Mouse (Mus musculus) heart, adult 2 months (tissue): ENCODE measurements at regions not wholly inside any gene's neighbourhood (a gene's known extent, or its start where the extent isn't known, plus 50 kb on each side); places are given as distances from the start of the nearest gene placed in this dataset.

Experiments used
- DNase-seq, 2 experiments: peaks; one replicate each; pipeline ENCODE4 v3.0.0; 2021
- H3K27ac ChIP-seq: fragments of 200-600 bp; 2 replicates; pipeline ENCODE4 v1.8.1; 2022
- H3K27me3 ChIP-seq: fragments of 200-500 bp; 2 replicates; pipeline ENCODE4 v1.6.1; 2012; ENCODE audit warnings: mild to moderate bottlenecking, low read length, inconsistent platforms, mixed read lengths; ENCODE audit not compliant: control insufficient read depth, insufficient read depth
- H3K36me3 ChIP-seq: fragments of 200-500 bp; 2 replicates; pipeline ENCODE4 v1.6.1; 2012; ENCODE audit warnings: low read length, inconsistent platforms; ENCODE audit not compliant: control insufficient read depth, insufficient read depth
- H3K4me1 ChIP-seq: fragments of 200-500 bp; 2 replicates; pipeline ENCODE4 v1.6.1; 2011; ENCODE audit warnings: low read length; ENCODE audit not compliant: control insufficient read depth, insufficient read depth
- H3K4me3 ChIP-seq: fragments of 200-600 bp; 2 replicates; pipeline ENCODE4 v1.8.1; 2022
- H3K79me2 ChIP-seq: fragments of 200-500 bp; replicated peaks from 2 replicates; pipeline ENCODE4 v1.6.1; 2012; ENCODE audit warnings: mild to moderate bottlenecking, inconsistent platforms, low read length, moderate library complexity, mixed read lengths; ENCODE audit not compliant: control insufficient read depth, insufficient read depth
- H3K9ac ChIP-seq: fragments of 200-500 bp; 2 replicates; pipeline ENCODE4 v1.6.1; 2012; ENCODE audit warnings: low read depth, mild to moderate bottlenecking, control low read depth, inconsistent platforms, low read length, mixed read lengths
- CTCF ChIP-seq: fragments of 200-600 bp; IDR thresholded peaks from 2 replicates; pipeline ENCODE4 v1.8.1; 2022; ENCODE audit warnings: antibody characterized with exemption, mild to moderate bottlenecking, moderate library complexity
- EP300 ChIP-seq: fragments of 200-500 bp; IDR thresholded peaks from 2 replicates; pipeline ENCODE4 v1.6.1; 2011; ENCODE audit warnings: low read depth, low read length, control low read depth; ENCODE audit not compliant: insufficient read depth
- POLR2A ChIP-seq: fragments of 200-500 bp; IDR thresholded peaks from 2 replicates; pipeline ENCODE4 v1.6.1; 2011; ENCODE audit warnings: mild to moderate bottlenecking, low read depth, low read length, control low read depth; ENCODE audit not compliant: insufficient read depth
- WGBS: fragments of 180-500 bp; shearing (Covaris S2); methylation state at CpG from one replicate; pipeline ENCODE4 v1.1.7; 2018; 5-methylcytosine and 5-hydroxymethylcytosine counted together
- intact Hi-C: fragments of 180-260 bp; cut with DNase I; formaldehyde crosslinking; loops from one replicate; pipeline ENCODE4 v1.15.1; 2025

DNA sequence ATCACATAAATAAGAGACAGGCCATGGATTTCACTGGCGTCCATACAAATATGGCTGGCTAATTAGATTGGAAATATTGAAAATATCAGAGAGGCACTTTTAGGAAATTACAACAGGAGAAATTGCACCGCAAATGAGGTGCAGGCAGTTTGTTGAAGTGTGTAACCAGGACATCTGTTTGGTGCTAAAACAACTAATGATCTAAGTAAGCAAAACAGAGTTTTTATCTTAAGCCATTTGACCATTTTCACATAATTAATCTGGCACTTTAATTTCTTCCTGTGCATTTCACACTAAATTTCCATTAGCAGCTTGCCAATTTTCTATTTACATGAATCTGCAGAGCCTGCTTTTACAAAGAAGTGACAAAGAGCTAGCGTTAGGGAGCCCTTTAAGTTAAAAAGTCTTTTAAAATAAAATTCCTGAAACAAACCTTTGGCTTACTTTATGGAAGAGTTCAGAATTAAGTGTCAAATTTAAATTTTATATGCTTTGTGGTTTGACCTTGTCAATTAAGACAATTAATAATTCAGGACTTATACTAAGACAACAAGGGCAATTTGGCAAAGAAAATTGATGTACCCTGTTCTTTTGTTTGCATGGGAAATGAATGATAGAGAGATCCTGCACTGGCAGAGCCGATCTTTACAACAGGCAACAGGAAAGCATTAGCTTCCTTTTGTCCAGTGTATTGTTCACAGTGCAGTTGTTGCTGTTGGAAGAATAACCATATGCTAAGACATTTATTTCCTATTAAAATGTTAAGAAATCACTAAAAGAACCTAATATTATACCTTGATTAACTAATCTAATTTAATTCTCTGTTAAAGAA is 211.4 kb downstream of the Slitrk6 start:
- Histone ChIP-seq H3K36me3 (no peaks in the 10 kb centered on the region), H3K79me2 (no peaks in the 10 kb centered on the region), H3K9ac (no peak overlapping the region), H3K27ac (no peak overlapping the region), H3K27me3 (no peaks in the 10 kb centered on the region), H3K4me3 (no peak overlapping the region), H3K4me1 (no peaks in the 10 kb centered on the region)
- TF ChIP-seq EP300, result no peak
- no peak for TF ChIP-seq POLR2A
- no peak for TF ChIP-seq CTCF
- 73% methylated on average over 4 of the region's 4 CpGs for WGBS
- intact Hi-C loops, result no loop called here
- DNase-seq, result no peak

DNA sequence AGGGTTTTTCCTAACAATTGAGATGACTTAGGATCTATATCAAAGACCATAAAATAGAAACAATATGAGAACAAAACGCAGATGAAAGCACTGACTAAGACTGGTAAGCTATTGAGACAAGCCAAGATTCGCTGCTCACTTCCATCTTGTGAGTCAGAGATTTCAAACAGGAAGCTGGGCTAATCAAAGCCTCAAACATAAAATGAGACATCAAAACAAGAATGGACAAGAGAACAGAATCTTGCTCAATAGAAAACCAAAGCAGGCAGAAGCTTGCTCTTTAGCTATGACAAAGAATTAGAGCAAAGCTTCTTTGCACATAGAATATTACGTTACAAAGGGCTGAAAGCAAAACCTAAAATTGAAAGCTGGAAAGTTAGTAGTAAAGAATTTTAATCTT is 227.6 kb downstream of the Slitrk6 start:
- no peak for DNase-seq
- H3K27me3 ChIP-seq, result no peaks in the 10 kb centered on the region
- H3K4me1 ChIP-seq, result no peaks in the 10 kb centered on the region
- no peak overlapping the region for H3K9ac ChIP-seq
- TF ChIP-seq POLR2A, result no peak
- no peak for TF ChIP-seq CTCF
- TF ChIP-seq EP300, result no peak
- H3K27ac ChIP-seq, result no peak overlapping the region
- WGBS, result 54% methylated on average over 3 of the region's 3 CpGs
- no peaks in the 10 kb centered on the region for H3K79me2 ChIP-seq
- no peaks in the 10 kb centered on the region for H3K36me3 ChIP-seq
- intact Hi-C loops, result no loop called here
- no peak overlapping the region for H3K4me3 ChIP-seq

- H3K4me1 ChIP-seq, result no peaks in the 10 kb centered on the region
- H3K27me3 ChIP-seq, result no peaks in the 10 kb centered on the region
- H3K27ac ChIP-seq, result no peak overlapping the region
- 60% methylated on average over 3 of the region's 3 CpGs for WGBS
- no peak overlapping the region for H3K9ac ChIP-seq
- no peak for DNase-seq
- no peak for TF ChIP-seq POLR2A
- no peak for TF ChIP-seq EP300
- no peak for TF ChIP-seq CTCF
- no peak overlapping the region for H3K4me3 ChIP-seq
- no peaks in the 10 kb centered on the region for H3K36me3 ChIP-seq
- no peaks in the 10 kb centered on the region for H3K79me2 ChIP-seq
- intact Hi-C loops, result no loop called here
These were observed 269.9 kb downstream of the Slitrk6 start for GRCm38 (mm10) chr14:110485057-110485456.

- intact Hi-C loops, result no loop called here
- DNase-seq, result no peak
- Histone ChIP-seq H3K36me3 (no peaks in the 10 kb centered on the region), H3K79me2 (no peaks in the 10 kb centered on the region), H3K27me3 (no peaks in the 10 kb centered on the region), H3K27ac (no peak overlapping the region), H3K9ac (no peak overlapping the region), H3K4me3 (no peak overlapping the region), H3K4me1 (no peaks in the 10 kb centered on the region)
- no peak for TF ChIP-seq EP300
- no peak for TF ChIP-seq POLR2A
- no peak for TF ChIP-seq CTCF
- 68% methylated on average over 3 of the region's 3 CpGs for WGBS
These were observed 282.2 kb downstream of the Slitrk6 start for GRCm38 (mm10) chr14:110472743-110473142.

DNA sequence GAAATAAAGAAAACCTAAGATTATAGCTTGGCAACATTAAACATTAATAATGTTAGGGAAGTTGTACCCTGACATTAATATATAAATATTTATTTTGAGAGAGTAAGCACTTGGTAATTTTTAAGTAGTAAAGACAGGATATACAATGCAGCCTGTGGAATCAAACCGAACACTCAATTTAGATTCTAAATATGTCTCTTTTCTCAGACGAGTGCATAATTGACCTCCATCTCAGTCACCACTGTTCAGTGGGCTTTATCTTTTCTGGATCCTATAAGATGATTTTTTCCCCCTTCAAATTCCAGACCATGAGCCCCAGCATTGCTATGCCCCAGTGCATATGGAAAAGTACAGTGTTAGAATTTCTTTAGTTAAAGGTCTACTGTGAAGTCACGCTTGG is 282.8 kb downstream of the Slitrk6 start:
- intact Hi-C loops, result no loop called here
- TF ChIP-seq CTCF (no peak), POLR2A (no peak)
- Histone ChIP-seq H3K4me3 (no peak overlapping the region), H3K4me1 (no peaks in the 10 kb centered on the region), H3K36me3 (no peaks in the 10 kb centered on the region), H3K27ac (no peak overlapping the region), H3K79me2 (no peaks in the 10 kb centered on the region), H3K27me3 (no peaks in the 10 kb centered on the region), H3K9ac (no peak overlapping the region)
- DNase-seq, result no peak
- WGBS, result 80% methylated on average over 3 of the region's 3 CpGs

GRCm38 (mm10) chr14:110470714-110471113 is 284.2 kb downstream of the Slitrk6 start:
- TF ChIP-seq CTCF, result no peak
- no peak for TF ChIP-seq POLR2A
- TF ChIP-seq EP300, result no peak
- H3K9ac ChIP-seq, result no peak overlapping the region
- intact Hi-C loops, result no loop called here
- H3K4me3 ChIP-seq, result no peak overlapping the region
- WGBS, result 91% methylated on average over 1 of the region's 1 CpGs
- DNase-seq, result no peak
- H3K4me1 ChIP-seq, result no peaks in the 10 kb centered on the region
- no peaks in the 10 kb centered on the region for H3K27me3 ChIP-seq
- no peaks in the 10 kb centered on the region for H3K36me3 ChIP-seq
- no peaks in the 10 kb centered on the region for H3K79me2 ChIP-seq
- H3K27ac ChIP-seq, result no peak overlapping the region
